Mouse (Mus musculus) MEL (cell line): Measurements from ENCODE around the gene Npas3. TPM values are rescaled to one million over a fixed set of nuclear protein-coding genes. Genes with fewer than 3 reads are reported as not detected.

Source experiments
- DNase-seq: peaks from one replicate; pipeline ENCODE4 v3.0.0; 2011; ENCODE audit warnings: low read depth, low spot score
- H3K27ac ChIP-seq: 2 replicates; pipeline ENCODE4 v1.5.1; 2012; ENCODE audit warnings: low read depth, mild to moderate bottlenecking, control low read depth, low read length, moderate library complexity; ENCODE audit not compliant: control insufficient read depth
- H3K27me3 ChIP-seq, 2 experiments: fragments of 150-350 bp in 1 of 2; sonication (generic) in 1 of 2; 2 replicates each; pipeline ENCODE4 v1.6.1; 2012; ENCODE audit warnings: low read length in 2 of 2, mild to moderate bottlenecking in 2 of 2, improper control_type of control experiment in 1 of 2, moderate library complexity in 1 of 2; ENCODE audit not compliant: insufficient read depth in 2 of 2, control insufficient read depth in 1 of 2
- H3K36me3 ChIP-seq, 2 experiments: 2 replicates each; pipeline ENCODE4 v1.6.1; 2012 to 2014; ENCODE audit warnings: low read length in 2 of 2, improper control_type of control experiment in 1 of 2, inconsistent platforms in 1 of 2, mild to moderate bottlenecking in 1 of 2; ENCODE audit not compliant: insufficient read depth in 2 of 2, control insufficient read depth in 1 of 2
- H3K4me1 ChIP-seq, 2 experiments: fragments of 150-350 bp in 1 of 2; sonication (generic) in 1 of 2; 2 replicates each; pipeline ENCODE4 v1.6.1; 2012; ENCODE audit warnings: low read length in 2 of 2, improper control_type of control experiment in 1 of 2, mild to moderate bottlenecking in 1 of 2; ENCODE audit not compliant: insufficient read depth in 2 of 2, control insufficient read depth in 1 of 2
- H3K4me3 ChIP-seq, 2 experiments: fragments of 150-350 bp in 1 of 2; sonication (generic) in 1 of 2; 2 replicates each; pipeline ENCODE4 v1.5.1; 2012; ENCODE audit warnings: low read depth in 2 of 2, low read length in 2 of 2, mild to moderate bottlenecking in 2 of 2, moderate library complexity in 2 of 2, control low read depth in 1 of 2, improper control_type of control experiment in 1 of 2; ENCODE audit not compliant: control insufficient read depth in 1 of 2, insufficient read depth in 1 of 2
- H3K79me2 ChIP-seq: 2 replicates; pipeline ENCODE4 v1.6.1; 2012; ENCODE audit warnings: mild to moderate bottlenecking, low read length, moderate library complexity; ENCODE audit not compliant: control insufficient read depth, poor library complexity, insufficient read depth
- H3K9ac ChIP-seq: 2 replicates; pipeline ENCODE4 v1.6.1; 2012; ENCODE audit warnings: low read depth, mild to moderate bottlenecking, control low read depth, low read length, moderate library complexity; ENCODE audit not compliant: control insufficient read depth, poor library complexity, severe bottlenecking
- H3K9me3 ChIP-seq: fragments of 150-350 bp; sonication (generic); replicated peaks from 2 replicates; pipeline ENCODE4 v1.6.1; 2012; ENCODE audit warnings: mild to moderate bottlenecking, low read length, improper control_type of control experiment, moderate library complexity; ENCODE audit not compliant: insufficient read depth
- CHD2 ChIP-seq: IDR thresholded peaks from 2 replicates; pipeline ENCODE4 v1.6.1; 2011; ENCODE audit warnings: low read length, improper control_type of control experiment
- ELF1 ChIP-seq: IDR thresholded peaks from 2 replicates; pipeline ENCODE4 v1.6.1; 2014; ENCODE audit warnings: low read depth, mild to moderate bottlenecking, inconsistent platforms, low read length, improper control_type of control experiment, moderate library complexity
- ETS1 ChIP-seq: IDR thresholded peaks from 2 replicates; pipeline ENCODE4 v1.6.1; 2012; ENCODE audit warnings: low read depth, mild to moderate bottlenecking, inconsistent platforms, low read length, improper control_type of control experiment, moderate library complexity
- MAFK ChIP-seq: IDR thresholded peaks from 2 replicates; pipeline ENCODE4 v1.6.1; 2011; ENCODE audit warnings: low read depth, mild to moderate bottlenecking, low read length, improper control_type of control experiment, borderline replicate concordance
- POLR2AphosphoS2 ChIP-seq: IDR thresholded peaks from 2 replicates; pipeline ENCODE4 v1.6.1; 2011; ENCODE audit warnings: low read length, improper control_type of control experiment
- POLR2AphosphoS5 ChIP-seq: IDR thresholded peaks from 2 replicates; pipeline ENCODE4 v1.6.1; 2012; ENCODE audit warnings: low read depth, borderline replicate concordance, mild to moderate bottlenecking, inconsistent platforms, low read length, moderate library complexity, mixed read lengths
- RAD21 ChIP-seq: IDR thresholded peaks from 2 replicates; pipeline ENCODE4 v1.6.1; 2011; ENCODE audit warnings: mild to moderate bottlenecking, low read depth, low read length, improper control_type of control experiment
- RCOR1 ChIP-seq: IDR thresholded peaks from 2 replicates; pipeline ENCODE4 v1.6.1; 2012; ENCODE audit warnings: low read depth, mild to moderate bottlenecking, inconsistent platforms, low read length, improper control_type of control experiment
- SMC3 ChIP-seq: IDR thresholded peaks from 2 replicates; pipeline ENCODE4 v1.6.1; 2011; ENCODE audit warnings: low read depth, low read length, improper control_type of control experiment
- TBP ChIP-seq: IDR thresholded peaks from 2 replicates; pipeline ENCODE4 v1.8.0; 2011; ENCODE audit warnings: low read depth, low read length, improper control_type of control experiment
- UBTF ChIP-seq: IDR thresholded peaks from 2 replicates; pipeline ENCODE4 v1.6.1; 2012; ENCODE audit warnings: low read depth, mild to moderate bottlenecking, inconsistent platforms, low read length, improper control_type of control experiment, moderate library complexity, borderline replicate concordance; ENCODE audit not compliant: insufficient read depth
- USF2 ChIP-seq, 2 experiments: IDR thresholded peaks; 2 replicates each; pipeline ENCODE4 v1.6.1; 2011 to 2012; ENCODE audit warnings: improper control_type of control experiment in 2 of 2, low read length in 2 of 2, borderline replicate concordance in 1 of 2, inconsistent platforms in 1 of 2, low read depth in 1 of 2, mild to moderate bottlenecking in 1 of 2; ENCODE audit not compliant: insufficient read depth in 1 of 2
- ZC3H11A ChIP-seq: IDR thresholded peaks from 2 replicates; pipeline ENCODE4 v1.6.1; 2012; ENCODE audit warnings: low read depth, mild to moderate bottlenecking, inconsistent platforms, low read length, improper control_type of control experiment
- ZNF384 ChIP-seq: IDR thresholded peaks from 2 replicates; pipeline ENCODE4 v1.6.1; 2012; ENCODE audit warnings: low read depth, mild to moderate bottlenecking, inconsistent platforms, low read length, improper control_type of control experiment
- polyA plus RNA-seq, 2 experiments: library from polyadenylated mRNA; stranded (reverse) in 1 of 2; unstranded in 1 of 2; fragments of >175 nt in 1 of 2; fragments of >200 nt in 1 of 2; gene quantifications; 2 replicates each; pipeline versions ENCODE4 v1.2.1 to v1.2.4; 2012; ENCODE audit warnings: low replicate concordance in 2 of 2, low read depth in 1 of 2; ENCODE audit not compliant: insufficient read length in 2 of 2, insufficient read depth in 1 of 2, missing spikeins in 1 of 2
- total RNA-seq: library from RNA; depleted of rRNA; stranded (reverse); fragments of 300-350 nt; gene quantifications from 2 replicates; pipeline ENCODE4 v1.2.3, GENCODE M21; 2012

Gene Npas3
- total and polyA plus RNA-seq, 3 experiments = not detected

DNA sequence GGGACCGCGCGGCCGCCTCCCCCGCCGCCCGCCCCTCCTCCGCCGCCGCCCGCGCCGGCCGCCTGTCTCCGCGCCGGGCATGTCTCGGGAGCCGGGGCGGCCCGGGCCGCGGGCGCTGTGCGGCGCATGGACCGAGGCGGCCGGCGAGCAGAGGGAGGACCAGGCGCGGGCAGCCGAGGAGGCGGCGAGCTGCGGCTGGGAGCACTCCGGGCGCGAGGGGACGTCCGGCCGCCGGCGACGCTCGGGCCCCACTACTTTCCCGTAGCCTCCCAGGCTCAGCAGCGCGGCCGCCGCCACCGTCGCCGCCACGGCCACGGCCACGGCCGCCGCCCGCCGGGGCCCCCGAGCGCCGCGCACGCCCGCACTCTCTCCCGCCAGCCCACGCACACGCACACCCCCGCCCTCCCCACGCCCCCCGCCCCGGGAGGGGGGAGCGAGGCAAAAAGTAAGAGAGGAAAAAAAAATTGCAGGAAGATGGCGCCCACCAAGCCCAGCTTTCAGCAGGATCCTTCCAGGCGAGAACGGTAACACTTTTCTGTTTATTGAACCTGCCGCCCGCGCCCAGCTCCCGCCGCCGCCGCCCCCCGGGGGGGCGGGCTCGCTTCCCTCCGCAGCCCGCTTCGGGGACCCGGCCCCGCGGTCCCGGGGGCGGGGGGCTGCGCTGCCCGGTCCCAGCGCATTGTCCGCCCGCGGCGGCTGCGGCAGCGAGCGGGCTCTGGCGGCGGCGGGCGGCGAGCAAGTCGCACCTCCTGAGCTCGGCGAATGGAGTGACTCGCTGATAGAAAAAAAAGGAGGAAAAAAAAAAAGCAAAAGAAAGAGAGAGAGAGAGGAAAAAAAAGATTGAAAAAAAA is 4.3 kb downstream of the Npas3 start:
- H3K9me3 ChIP-seq = no peaks in the 10 kb centered on the region
- DNase-seq = no peak
- H3K27me3 ChIP-seq = no peaks in the 10 kb centered on the region
- no peaks in the 10 kb centered on the region for H3K36me3 ChIP-seq
- no peak overlapping the region for H3K4me3 ChIP-seq
- H3K79me2 ChIP-seq = no peaks in the 10 kb centered on the region
- no peak for TF ChIP-seq RCOR1
- TF ChIP-seq MAFK = no peak
- no peak for TF ChIP-seq UBTF
- no peak overlapping the region for H3K9ac ChIP-seq
- no peak overlapping the region for H3K27ac ChIP-seq
- no peaks in the 10 kb centered on the region for H3K4me1 ChIP-seq

DNA sequence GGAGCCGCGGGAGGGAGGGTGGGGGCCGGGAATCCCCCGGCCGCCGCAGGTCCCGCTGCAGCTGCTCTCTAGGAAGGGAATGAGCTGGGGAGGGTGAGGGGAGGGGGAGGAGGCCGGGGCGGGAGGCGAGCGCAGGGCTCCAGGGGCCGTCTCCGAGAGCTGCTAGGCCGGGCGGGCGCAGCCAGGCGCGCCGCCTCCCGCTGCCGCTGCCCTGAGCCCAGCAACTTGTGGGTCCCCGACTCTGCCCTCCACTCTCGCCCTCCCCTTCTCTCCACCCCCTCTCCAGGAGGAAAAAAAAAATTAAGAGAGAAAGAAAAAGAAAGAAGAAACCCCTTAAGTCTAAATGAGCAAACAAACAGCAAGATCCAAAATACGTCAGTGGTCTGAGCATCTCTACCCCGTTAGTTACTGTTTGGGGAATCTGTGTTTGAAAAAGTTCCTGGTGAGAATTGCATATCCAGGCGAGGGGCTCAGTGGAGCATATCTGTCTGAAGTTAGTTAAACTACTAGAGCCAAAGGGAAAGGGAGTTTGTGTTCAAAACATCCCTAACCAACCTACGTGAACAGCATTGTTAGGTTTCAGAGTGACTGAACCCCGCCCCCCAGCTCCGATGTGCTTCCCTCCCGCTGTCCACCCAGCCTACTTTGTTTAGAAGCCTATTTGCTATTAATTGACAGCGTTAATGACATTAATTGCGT is 5.1 kb downstream of the Npas3 start:
- no peak for DNase-seq
- Histone ChIP-seq H3K27ac (no peak overlapping the region), H3K9ac (no peak overlapping the region), H3K4me1 (no peaks in the 10 kb centered on the region), H3K79me2 (no peaks in the 10 kb centered on the region), H3K27me3 (no peaks in the 10 kb centered on the region), H3K4me3 (no peak overlapping the region), H3K9me3 (no peaks in the 10 kb centered on the region), H3K36me3 (no peaks in the 10 kb centered on the region)
- TF ChIP-seq POLR2AphosphoS5 (no peak), ETS1 (no peak), SMC3 (no peak), TBP (no peak), USF2 (IDR thresholded peaks at IDR 0.05; ENCODE audit: borderline replicate concordance in 1 of 2, insufficient read depth in 1 of 2, low read depth in 1 of 2, low read length in 2 of 2) (no peak), RAD21 (no peak), CHD2 (no peak), ZC3H11A (no peak), POLR2AphosphoS2 (no peak), ZNF384 (no peak), ELF1 (no peak)
